Mouse (Mus musculus): ENCODE results near the gene Igfbp6. TPM values are rescaled to one million over a fixed set of nuclear protein-coding genes. Genes with fewer than 3 reads are reported as not detected.
A peak's percentile ranks its signal among the peaks of the same experiment; 100 is the strongest.

Gene Igfbp6
- polyA plus RNA-seq, 1 experiment: 18.5 TPM

DNA sequence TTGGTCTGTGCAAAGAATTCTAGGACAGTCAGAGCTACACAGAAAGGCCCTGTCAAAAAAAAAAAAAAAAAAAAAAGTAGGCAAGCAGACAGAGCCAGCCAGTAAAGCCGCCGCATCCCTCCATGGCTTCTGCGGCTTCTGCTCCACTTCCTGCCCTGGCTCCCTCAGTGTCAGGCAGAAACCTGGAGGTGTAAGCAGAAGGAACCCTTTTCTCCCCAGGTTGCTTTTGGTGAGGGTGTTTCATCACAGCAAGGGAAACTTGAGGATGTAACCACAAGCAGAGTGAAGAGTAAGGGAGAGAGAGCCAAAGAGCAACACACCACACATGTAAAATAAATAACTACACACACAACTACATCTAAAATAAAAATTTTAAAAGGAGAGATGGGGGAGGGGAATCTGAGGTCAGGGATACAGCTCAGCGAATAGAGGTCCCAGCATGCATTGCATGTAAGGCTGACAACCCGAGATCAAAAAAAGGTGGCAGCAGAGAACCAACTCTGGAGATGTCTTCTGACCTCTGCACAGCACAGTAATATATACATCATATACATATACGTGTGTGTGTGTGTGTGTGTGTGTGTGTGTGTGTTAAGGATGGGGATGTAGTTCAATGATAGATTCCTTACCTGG is 21.4 kb downstream of the Igfbp6 start:
- H3K27me3 ChIP-seq (replicated peaks; ENCODE audit: control insufficient read depth, insufficient read depth, low read length): no peaks in the 10 kb centered on the region
- DNase-seq: no peak
- H3K27ac ChIP-seq (ENCODE audit: insufficient read depth, low read depth, low read length): no peak overlapping the region
- no peak overlapping the region for H3K4me3 ChIP-seq (ENCODE audit: insufficient read depth, low read depth, low read length)
- TF ChIP-seq POLR2A (IDR thresholded peaks at IDR 0.05; ENCODE audit: low read depth, low read length) (no peak), CTCF (conservative IDR thresholded peaks at IDR 0.05; ENCODE audit: insufficient read depth, insufficient read length, low read depth, low read length) (no peak)
- H3K4me1 ChIP-seq (ENCODE audit: control insufficient read depth, insufficient read depth, low read length): no peaks in the 10 kb centered on the region
- 41% methylated on average over 6 of the region's 6 CpGs for WGBS
- H3K36me3 ChIP-seq (ENCODE audit: control insufficient read depth, insufficient read depth, low read length): no peaks in the 10 kb centered on the region

- 30% methylated on average over 6 of the region's 6 CpGs for WGBS
- Histone ChIP-seq H3K36me3 (ENCODE audit: control insufficient read depth, insufficient read depth, low read length) (no peaks in the 10 kb centered on the region), H3K4me1 (ENCODE audit: control insufficient read depth, insufficient read depth, low read length) (no peaks in the 10 kb centered on the region), H3K4me3 (ENCODE audit: insufficient read depth, low read depth, low read length) (no peak overlapping the region), H3K27me3 (replicated peaks; ENCODE audit: control insufficient read depth, insufficient read depth, low read length) (no peaks in the 10 kb centered on the region), H3K27ac (ENCODE audit: insufficient read depth, low read depth, low read length) (no peak overlapping the region)
- TF ChIP-seq CTCF (conservative IDR thresholded peaks at IDR 0.05; ENCODE audit: insufficient read depth, insufficient read length, low read depth, low read length) (no peak), POLR2A (IDR thresholded peaks at IDR 0.05; ENCODE audit: low read depth, low read length) (no peak)
- no peak for DNase-seq
Observed at GRCm38 (mm10) chr15:102167620-102168021, 23.5 kb downstream of the Igfbp6 start.

DNA sequence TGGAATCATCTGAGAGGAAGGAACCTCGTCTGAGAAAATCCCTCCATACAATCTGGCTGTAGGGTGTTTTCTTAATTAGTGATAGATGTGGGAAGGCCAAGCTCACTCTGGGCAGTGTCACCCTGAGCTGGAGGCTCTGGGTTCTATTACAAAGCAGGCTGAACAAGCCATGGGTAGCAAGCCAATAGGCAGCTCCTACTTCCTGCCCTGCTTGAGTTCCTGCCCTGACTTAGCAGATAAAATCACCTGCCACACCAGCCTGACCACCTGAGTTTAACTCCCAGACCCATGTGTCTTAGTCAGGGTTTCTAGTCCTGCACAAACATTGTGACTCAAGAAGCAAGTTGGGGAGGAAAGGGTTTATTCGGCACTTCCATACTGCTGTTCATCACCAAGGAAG is 24.9 kb downstream of the Igfbp6 start:
- Histone ChIP-seq H3K27me3 (replicated peaks; ENCODE audit: control insufficient read depth, insufficient read depth, low read length) (no peaks in the 10 kb centered on the region), H3K27ac (ENCODE audit: insufficient read depth, low read depth, low read length) (no peak overlapping the region), H3K4me1 (ENCODE audit: control insufficient read depth, insufficient read depth, low read length) (no peaks in the 10 kb centered on the region), H3K36me3 (ENCODE audit: control insufficient read depth, insufficient read depth, low read length) (no peaks in the 10 kb centered on the region), H3K4me3 (ENCODE audit: insufficient read depth, low read depth, low read length) (no peak overlapping the region)
- TF ChIP-seq POLR2A (IDR thresholded peaks at IDR 0.05; ENCODE audit: low read depth, low read length) (no peak), CTCF (conservative IDR thresholded peaks at IDR 0.05; ENCODE audit: insufficient read depth, insufficient read length, low read depth, low read length) (no peak)
- no peak for DNase-seq
- WGBS: 48% methylated on average over 2 of the region's 2 CpGs

GRCm38 (mm10) chr15:102173581-102173980 is 29.4 kb downstream of the Igfbp6 start:
- Histone ChIP-seq H3K4me1 (ENCODE audit: control insufficient read depth, insufficient read depth, low read length) (peaks cover 2% of the 10 kb centered on the region; the same call in 1 of the 2 replicates), H3K27ac (ENCODE audit: insufficient read depth, low read depth, low read length) (no peak overlapping the region), H3K4me3 (ENCODE audit: insufficient read depth, low read depth, low read length) (no peak overlapping the region), H3K27me3 (replicated peaks; ENCODE audit: control insufficient read depth, insufficient read depth, low read length) (no peaks in the 10 kb centered on the region), H3K36me3 (ENCODE audit: control insufficient read depth, insufficient read depth, low read length) (no peaks in the 10 kb centered on the region)
- DNase-seq: no peak
- TF ChIP-seq POLR2A (IDR thresholded peaks at IDR 0.05; ENCODE audit: low read depth, low read length) (no peak), CTCF (conservative IDR thresholded peaks at IDR 0.05; ENCODE audit: insufficient read depth, insufficient read length, low read depth, low read length) (no peak)
- 74% methylated on average over 3 of the region's 3 CpGs for WGBS

- Histone ChIP-seq H3K4me1 (ENCODE audit: control insufficient read depth, insufficient read depth, low read length) (peaks cover 9% of the 10 kb centered on the region; the same call in 1 of the 2 replicates), H3K4me3 (ENCODE audit: insufficient read depth, low read depth, low read length) (no peak overlapping the region), H3K27me3 (replicated peaks; ENCODE audit: control insufficient read depth, insufficient read depth, low read length) (no peaks in the 10 kb centered on the region), H3K36me3 (ENCODE audit: control insufficient read depth, insufficient read depth, low read length) (no peaks in the 10 kb centered on the region), H3K27ac (ENCODE audit: insufficient read depth, low read depth, low read length) (no peak overlapping the region)
- TF ChIP-seq CTCF (conservative IDR thresholded peaks at IDR 0.05; ENCODE audit: insufficient read depth, insufficient read length, low read depth, low read length): no peak
- TF ChIP-seq POLR2A (IDR thresholded peaks at IDR 0.05; ENCODE audit: low read depth, low read length): no peak
- DNase-seq: no peak
- WGBS: 80% methylated on average over 16 of the region's 16 CpGs
Observed at GRCm38 (mm10) chr15:102175736-102176319, 31.7 kb downstream of the Igfbp6 start.

GRCm38 (mm10) chr15:102176571-102177316 is 32.6 kb downstream of the Igfbp6 start:
- WGBS: 64% methylated on average over 7 of the region's 7 CpGs
- TF ChIP-seq CTCF (conservative IDR thresholded peaks at IDR 0.05; ENCODE audit: insufficient read depth, insufficient read length, low read depth, low read length) (no peak), POLR2A (IDR thresholded peaks at IDR 0.05; ENCODE audit: low read depth, low read length) (no peak)
- H3K27ac ChIP-seq (ENCODE audit: insufficient read depth, low read depth, low read length): no peak overlapping the region
- H3K4me3 ChIP-seq (ENCODE audit: insufficient read depth, low read depth, low read length): no peak overlapping the region
- DNase-seq: peak; percentile 61
- H3K27me3 ChIP-seq (replicated peaks; ENCODE audit: control insufficient read depth, insufficient read depth, low read length): no peaks in the 10 kb centered on the region
- no peaks in the 10 kb centered on the region for H3K36me3 ChIP-seq (ENCODE audit: control insufficient read depth, insufficient read depth, low read length)
- H3K4me1 ChIP-seq (ENCODE audit: control insufficient read depth, insufficient read depth, low read length): peaks cover 9% of the 10 kb centered on the region; the same call in 1 of the 2 replicates

DNA sequence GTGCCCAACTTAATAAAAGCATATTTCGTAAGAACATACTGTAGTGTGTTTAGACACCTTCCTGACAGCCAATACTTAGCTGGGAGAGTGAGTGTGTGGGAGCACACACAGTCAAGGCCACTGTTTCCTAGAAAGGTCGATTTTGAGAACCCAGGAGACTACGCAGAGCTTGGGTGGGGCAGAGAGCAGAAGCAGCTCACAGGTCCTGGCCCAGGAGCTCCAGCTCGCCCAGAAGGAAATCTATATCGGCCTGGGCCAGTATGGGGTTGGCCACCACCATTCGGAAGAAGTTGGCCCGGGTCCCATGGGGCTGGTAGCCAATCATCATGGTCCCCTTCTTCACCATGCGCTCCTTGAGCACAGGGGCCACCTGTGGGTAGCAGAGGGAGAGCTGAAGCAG is 33.3 kb downstream of the Igfbp6 start:
- H3K27ac ChIP-seq (ENCODE audit: insufficient read depth, low read depth, low read length): no peak overlapping the region
- 81% methylated on average over 8 of the region's 8 CpGs for WGBS
- no peak for DNase-seq
- TF ChIP-seq CTCF (conservative IDR thresholded peaks at IDR 0.05; ENCODE audit: insufficient read depth, insufficient read length, low read depth, low read length): no peak
- TF ChIP-seq POLR2A (IDR thresholded peaks at IDR 0.05; ENCODE audit: low read depth, low read length): no peak
- H3K27me3 ChIP-seq (replicated peaks; ENCODE audit: control insufficient read depth, insufficient read depth, low read length): no peaks in the 10 kb centered on the region
- H3K4me1 ChIP-seq (ENCODE audit: control insufficient read depth, insufficient read depth, low read length): peaks cover 9% of the 10 kb centered on the region; the same call in 1 of the 2 replicates
- no peaks in the 10 kb centered on the region for H3K36me3 ChIP-seq (ENCODE audit: control insufficient read depth, insufficient read depth, low read length)
- no peak overlapping the region for H3K4me3 ChIP-seq (ENCODE audit: insufficient read depth, low read depth, low read length)
